Mouse (Mus musculus) 416B (cell line): ENCODE measurements at regions not wholly inside any gene's neighbourhood (a gene's known extent, or its start where the extent isn't known, plus 50 kb on each side); places are given as distances from the start of the nearest gene placed in this dataset.
A peak's percentile ranks its signal among the peaks of the same experiment; 100 is the strongest.

Experiments
- DNase-seq: peaks from one replicate; pipeline ENCODE4 v3.0.0; 2011; ENCODE audit warnings: low read depth

- no peak for DNase-seq
These were observed 710.2 kb upstream of the Tenm4 start for GRCm38 (mm10) chr7:95460889-95461288.

GRCm38 (mm10) chr7:95465506-95465905, 705.5 kb upstream of the Tenm4 start:
- DNase-seq = no peak

GRCm38 (mm10) chr7:95467028-95467427, 704.0 kb upstream of the Tenm4 start:
- peak; percentile 2 for DNase-seq

- DNase-seq = no peak
These were observed 697.2 kb upstream of the Tenm4 start for GRCm38 (mm10) chr7:95473892-95474291.

- no peak for DNase-seq
These were observed 690.8 kb upstream of the Tenm4 start for GRCm38 (mm10) chr7:95480121-95480726.

- DNase-seq = peak; percentile 48
These were observed 681.4 kb upstream of the Tenm4 start for GRCm38 (mm10) chr7:95489666-95490065.

GRCm38 (mm10) chr7:95494793-95495192, 676.3 kb upstream of the Tenm4 start:
- peak; percentile 1 for DNase-seq

- no peak for DNase-seq
These were observed 668.1 kb upstream of the Tenm4 start for GRCm38 (mm10) chr7:95502959-95503358.

GRCm38 (mm10) chr7:95547256-95547655, 623.8 kb upstream of the Tenm4 start:
- DNase-seq = no peak

GRCm38 (mm10) chr7:95550099-95550498, 620.9 kb upstream of the Tenm4 start:
- no peak for DNase-seq

GRCm38 (mm10) chr7:95551798-95552387, 619.2 kb upstream of the Tenm4 start:
- no peak for DNase-seq

GRCm38 (mm10) chr7:95558589-95558988, 612.5 kb upstream of the Tenm4 start:
- DNase-seq = no peak

GRCm38 (mm10) chr7:95578633-95579032, 592.4 kb upstream of the Tenm4 start:
- DNase-seq = no peak

- DNase-seq = no peak
These were observed 589.7 kb upstream of the Tenm4 start for GRCm38 (mm10) chr7:95581325-95581724.

- no peak for DNase-seq
These were observed 572.7 kb upstream of the Tenm4 start for GRCm38 (mm10) chr7:95598339-95598738.

GRCm38 (mm10) chr7:95613736-95614135, 557.3 kb upstream of the Tenm4 start:
- DNase-seq = no peak

GRCm38 (mm10) chr7:95617370-95617769, 553.7 kb upstream of the Tenm4 start:
- no peak for DNase-seq

- DNase-seq = no peak
These were observed 552.9 kb upstream of the Tenm4 start for GRCm38 (mm10) chr7:95618170-95618569.

- DNase-seq = no peak
These were observed 551.0 kb upstream of the Tenm4 start for GRCm38 (mm10) chr7:95620079-95620478.

- no peak for DNase-seq
These were observed 530.4 kb upstream of the Tenm4 start for GRCm38 (mm10) chr7:95640683-95641082.

- DNase-seq = no peak
These were observed 496.7 kb upstream of the Tenm4 start for GRCm38 (mm10) chr7:95674319-95674718.

GRCm38 (mm10) chr7:95682521-95682920, 488.5 kb upstream of the Tenm4 start:
- DNase-seq = no peak

- DNase-seq = no peak
These were observed 483.3 kb upstream of the Tenm4 start for GRCm38 (mm10) chr7:95687733-95688132.
